Mouse (Mus musculus) liver, embryonic 14.5 days (tissue): ENCODE results near the gene A730049H05Rik.

Experiments
- CTCF ChIP-seq: IDR thresholded peaks from 2 replicates; pipeline ENCODE4 v1.5.1; 2016; ENCODE audit warnings: antibody characterized with exemption, low read depth, control low read depth
- EP300 ChIP-seq: IDR thresholded peaks from 2 replicates; pipeline ENCODE4 v1.6.1; 2016; ENCODE audit warnings: antibody characterized with exemption, low read depth

GRCm38 (mm10) chr6:92787376-92787712, 28.9 kb upstream of the A730049H05Rik start:
- TF ChIP-seq CTCF (peak; percentile 75), EP300 (no peak)
